Mouse (Mus musculus) forebrain, embryonic 14.5 days (tissue): ENCODE results near the gene Nrgn. TPM values are rescaled to one million over a fixed set of nuclear protein-coding genes. Genes with fewer than 3 reads are reported as not detected.

Experiments used
- ATAC-seq: fragments of 200-750 bp; cut with Nextera tagmentation; 2 replicates; pipeline ENCODE4 v1.8.0; 2017; ENCODE audit warnings: mild to moderate bottlenecking, moderate library complexity
- DNase-seq: peaks from one replicate; pipeline ENCODE4 v3.0.0-alpha.2; 2015; ENCODE audit warnings: low spot score
- H3K27ac ChIP-seq: fragments of 300-500 bp; sonication (generic); 2 replicates; pipeline ENCODE4 v1.5.1; 2014; ENCODE audit warnings: low read depth, mild to moderate bottlenecking, control low read depth, low read length, moderate library complexity
- H3K27me3 ChIP-seq: fragments of 300-500 bp; sonication (generic); replicated peaks from 2 replicates; pipeline ENCODE4 v1.6.1; 2014; ENCODE audit warnings: low read length, control low read depth, mixed read lengths; ENCODE audit not compliant: control insufficient read depth, insufficient read depth
- H3K36me3 ChIP-seq: fragments of 300-500 bp; sonication (generic); 2 replicates; pipeline ENCODE4 v1.6.1; 2014; ENCODE audit warnings: low read length, control low read depth; ENCODE audit not compliant: control insufficient read depth, insufficient read depth
- H3K4me1 ChIP-seq: fragments of 300-500 bp; sonication (generic); 2 replicates; pipeline ENCODE4 v1.6.1; 2014; ENCODE audit warnings: antibody characterized with exemption, low read length, control low read depth; ENCODE audit not compliant: control insufficient read depth, insufficient read depth
- H3K4me2 ChIP-seq: fragments of 300-500 bp; sonication (generic); 2 replicates; pipeline ENCODE4 v1.6.1; 2014; ENCODE audit warnings: mild to moderate bottlenecking, control low read depth, low read length
- H3K4me3 ChIP-seq: fragments of 300-500 bp; sonication (generic); 2 replicates; pipeline ENCODE4 v1.5.1; 2014; ENCODE audit warnings: low read depth, low read length, control low read depth
- H3K9ac ChIP-seq: fragments of 300-500 bp; sonication (generic); 2 replicates; pipeline ENCODE4 v1.6.1; 2014; ENCODE audit warnings: mild to moderate bottlenecking, low read length, control low read depth, moderate library complexity
- H3K9me3 ChIP-seq: fragments of 300-500 bp; sonication (generic); replicated peaks from 2 replicates; pipeline ENCODE4 v1.6.1; 2016; ENCODE audit warnings: low read length, control low read depth, mixed read lengths; ENCODE audit not compliant: control insufficient read depth
- WGBS: fragments of 180-500 bp; shearing (Covaris S2); extraction: QIAGEN DNeasy Blood & Tissue Kit; methylation state at CpG from one replicate; pipeline ENCODE4 v1.1.7; 2014; 5-methylcytosine and 5-hydroxymethylcytosine counted together
- polyA plus RNA-seq: library from polyadenylated mRNA; unstranded; fragments of >200 nt; fragmentation: Nextera tagmentation; extraction: Ambion mirVana; gene quantifications from 2 replicates; pipeline ENCODE4 v1.2.1, GENCODE M21; 2014

Gene Nrgn
- polyA plus RNA-seq, 1 experiment from 2014 or later = 7.4 TPM

GRCm38 (mm10) chr9:37526443-37527395 is 26.0 kb downstream of the Nrgn start:
- Histone ChIP-seq H3K9ac (0 out of 2 replicates have a peak overlapping the region, but pooled peaks have one; percentile 13), H3K4me2 (no peak overlapping the region), H3K36me3 (peaks cover 21% of the 10 kb centered on the region), H3K4me1 (peaks cover 4% of the 10 kb centered on the region; the same call in 1 of the 2 replicates), H3K27me3 (peaks cover 43% of the 10 kb centered on the region), H3K4me3 (no peak overlapping the region), H3K9me3 (no peaks in the 10 kb centered on the region), H3K27ac (no peak overlapping the region)
- ATAC-seq (no peak), DNase-seq (no peak)
- 30% methylated on average over 21 of the region's 21 CpGs for WGBS

- Histone ChIP-seq H3K4me3 (no peak overlapping the region), H3K27ac (no peak overlapping the region), H3K9me3 (no peaks in the 10 kb centered on the region), H3K4me1 (peaks cover 2% of the 10 kb centered on the region; the same call in 1 of the 2 replicates), H3K4me2 (no peak overlapping the region), H3K27me3 (peaks cover 41% of the 10 kb centered on the region), H3K9ac (no peak overlapping the region), H3K36me3 (peaks cover 30% of the 10 kb centered on the region)
- 97% methylated on average over 2 of the region's 2 CpGs for WGBS
- DNase-seq = no peak
- ATAC-seq = no peak
Observed at GRCm38 (mm10) chr9:37525461-37525860, 27.2 kb downstream of the Nrgn start.

GRCm38 (mm10) chr9:37519995-37520394 is 32.7 kb downstream of the Nrgn start:
- H3K9me3 ChIP-seq = no peaks in the 10 kb centered on the region
- no peaks in the 10 kb centered on the region for H3K27me3 ChIP-seq
- H3K4me2 ChIP-seq = no peak overlapping the region
- H3K9ac ChIP-seq = no peak overlapping the region
- WGBS = 89% methylated on average over 2 of the region's 2 CpGs
- no peak overlapping the region for H3K27ac ChIP-seq
- no peaks in the 10 kb centered on the region for H3K4me1 ChIP-seq
- no peak overlapping the region for H3K4me3 ChIP-seq
- ATAC-seq (no peak), DNase-seq (no peak)
- H3K36me3 ChIP-seq = peaks cover 44% of the 10 kb centered on the region

GRCm38 (mm10) chr9:37518991-37519390 is 33.7 kb downstream of the Nrgn start:
- no peak overlapping the region for H3K4me2 ChIP-seq
- no peak overlapping the region for H3K9ac ChIP-seq
- 82% methylated on average over 8 of the region's 8 CpGs for WGBS
- peaks cover 39% of the 10 kb centered on the region for H3K36me3 ChIP-seq
- H3K9me3 ChIP-seq = no peaks in the 10 kb centered on the region
- H3K27ac ChIP-seq = no peak overlapping the region
- no peaks in the 10 kb centered on the region for H3K27me3 ChIP-seq
- H3K4me3 ChIP-seq = no peak overlapping the region
- no peaks in the 10 kb centered on the region for H3K4me1 ChIP-seq
- ATAC-seq (no peak), DNase-seq (peak; percentile 42)

- Histone ChIP-seq H3K4me1 (no peaks in the 10 kb centered on the region), H3K27me3 (no peaks in the 10 kb centered on the region), H3K4me2 (no peak overlapping the region), H3K27ac (no peak overlapping the region), H3K4me3 (no peak overlapping the region), H3K9me3 (no peaks in the 10 kb centered on the region), H3K36me3 (peaks cover 28% of the 10 kb centered on the region), H3K9ac (no peak overlapping the region)
- no peak for ATAC-seq
- 71% methylated on average over 1 of the region's 1 CpGs for WGBS
- no peak for DNase-seq
Observed at GRCm38 (mm10) chr9:37517467-37517866, 35.2 kb downstream of the Nrgn start.

GRCm38 (mm10) chr9:37514456-37514855 is 38.2 kb downstream of the Nrgn start:
- no peak overlapping the region for H3K4me2 ChIP-seq
- DNase-seq = no peak
- H3K9ac ChIP-seq = no peak overlapping the region
- ATAC-seq = no peak
- H3K36me3 ChIP-seq = peaks cover 8% of the 10 kb centered on the region
- H3K4me3 ChIP-seq = no peak overlapping the region
- H3K4me1 ChIP-seq = no peaks in the 10 kb centered on the region
- H3K27me3 ChIP-seq = no peaks in the 10 kb centered on the region
- 71% methylated on average over 3 of the region's 3 CpGs for WGBS
- H3K27ac ChIP-seq = no peak overlapping the region
- no peaks in the 10 kb centered on the region for H3K9me3 ChIP-seq

GRCm38 (mm10) chr9:37512097-37512496 is 40.6 kb downstream of the Nrgn start:
- DNase-seq (no peak), ATAC-seq (no peak)
- H3K27me3 ChIP-seq = no peaks in the 10 kb centered on the region
- H3K9me3 ChIP-seq = no peaks in the 10 kb centered on the region
- H3K4me1 ChIP-seq = peaks cover 4% of the 10 kb centered on the region; the same call in 1 of the 2 replicates
- WGBS = 91% methylated on average over 2 of the region's 2 CpGs
- no peak overlapping the region for H3K9ac ChIP-seq
- H3K36me3 ChIP-seq = no peaks in the 10 kb centered on the region
- H3K4me3 ChIP-seq = no peak overlapping the region
- no peak overlapping the region for H3K4me2 ChIP-seq
- H3K27ac ChIP-seq = no peak overlapping the region

GRCm38 (mm10) chr9:37506023-37506422 is 46.7 kb downstream of the Nrgn start:
- Histone ChIP-seq H3K4me1 (peaks cover 4% of the 10 kb centered on the region; the same call in 1 of the 2 replicates), H3K27me3 (no peaks in the 10 kb centered on the region), H3K36me3 (no peaks in the 10 kb centered on the region), H3K4me2 (no peak overlapping the region), H3K9me3 (no peaks in the 10 kb centered on the region), H3K4me3 (no peak overlapping the region), H3K9ac (no peak overlapping the region), H3K27ac (no peak overlapping the region)
- no peak for ATAC-seq
- WGBS = 93% methylated on average over 1 of the region's 1 CpGs
- no peak for DNase-seq

- Histone ChIP-seq H3K4me2 (no peak overlapping the region), H3K9me3 (no peaks in the 10 kb centered on the region), H3K36me3 (no peaks in the 10 kb centered on the region), H3K4me3 (no peak overlapping the region), H3K9ac (no peak overlapping the region), H3K27me3 (no peaks in the 10 kb centered on the region), H3K4me1 (peaks cover 4% of the 10 kb centered on the region; the same call in 1 of the 2 replicates), H3K27ac (no peak overlapping the region)
- ATAC-seq (no peak), DNase-seq (no peak)
Observed at GRCm38 (mm10) chr9:37504348-37504747, 48.4 kb downstream of the Nrgn start.
